Mouse (Mus musculus): ENCODE results near the gene Rere.
A peak's percentile ranks its signal among the peaks of the same experiment; 100 is the strongest.

DNA sequence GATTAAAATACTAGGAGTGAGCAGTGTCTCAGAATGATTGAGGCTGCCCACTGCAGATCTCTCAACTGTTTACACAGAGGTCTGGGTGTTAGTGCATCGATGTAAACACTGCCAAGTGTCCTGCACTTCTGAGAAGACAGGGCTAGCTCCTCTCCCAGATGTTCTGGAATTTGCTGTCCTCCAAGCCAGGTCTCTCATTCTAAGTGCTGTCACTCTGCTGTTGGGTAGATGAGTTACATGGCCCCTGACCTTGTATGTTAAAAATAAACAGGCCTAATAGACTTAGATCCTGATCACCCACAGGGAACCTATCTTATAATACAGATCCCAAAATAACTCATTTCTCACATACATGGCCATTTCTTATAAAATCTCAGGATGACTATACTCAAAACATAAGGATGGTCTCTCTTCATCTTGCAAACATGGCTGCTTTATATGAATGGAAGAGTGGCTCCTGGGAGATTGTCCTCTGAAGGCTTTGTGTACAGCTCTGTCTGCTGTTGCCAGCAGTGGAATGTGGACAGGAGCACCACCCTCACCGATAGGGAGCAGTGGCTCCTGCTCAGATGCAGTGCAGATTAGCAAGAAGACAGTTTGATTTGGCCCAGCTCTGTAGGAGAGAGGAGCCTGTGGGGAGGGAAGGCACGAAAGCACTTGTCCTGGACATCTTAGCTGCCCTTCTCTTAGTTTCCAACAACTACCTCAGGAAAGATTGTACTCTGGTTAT is 294.1 kb downstream of the Rere start:
- TF ChIP-seq POLR2A (IDR thresholded peaks at IDR 0.05; ENCODE audit: borderline replicate concordance, extremely low read depth, low read depth, low read length) (no peak), CTCF (IDR thresholded peaks at IDR 0.05; ENCODE audit: insufficient read depth, low read length) (peak; percentile 1; the same call in 1 of the 2 replicates)
